Mouse (Mus musculus): ENCODE data around the gene Atg2a.
"Not testable (repeated sequence)": the region's sequence is repeated elsewhere in the genome, so short reads cannot be mapped to it uniquely, and the experiment has no call there.

Atg2a gene

DNA sequence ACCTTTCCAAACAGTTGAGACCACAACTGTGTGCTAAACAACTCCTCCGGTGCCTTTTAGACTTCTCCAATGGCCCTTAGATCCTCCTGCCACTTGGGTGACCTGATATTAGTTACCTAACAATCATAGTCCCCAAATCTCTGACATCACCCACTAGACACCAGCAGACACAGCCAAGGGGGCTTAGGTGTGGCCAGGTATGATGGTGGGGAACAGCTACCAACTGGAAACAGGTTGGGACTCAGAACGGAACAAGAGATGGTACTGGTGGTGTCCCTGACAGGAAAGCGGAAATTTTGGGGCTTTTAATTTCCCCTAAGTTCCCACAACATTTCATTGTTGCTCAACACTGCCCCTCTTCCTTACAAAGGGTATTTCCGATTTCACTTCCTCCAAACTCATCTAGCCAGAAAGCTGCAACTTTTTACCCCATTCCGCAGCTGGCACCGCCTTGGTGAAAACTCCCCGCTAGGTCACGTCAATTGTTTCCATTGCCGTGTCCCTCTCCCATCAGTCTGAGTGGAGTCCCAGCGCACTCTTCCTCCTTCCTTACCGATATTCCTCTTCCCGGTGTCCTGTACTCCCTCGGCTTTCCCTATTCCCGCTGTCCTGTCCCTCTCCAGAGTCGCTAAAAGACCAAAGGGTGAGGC lies 34.4 kb downstream of the Atg2a start:
- in situ Hi-C loops (cut with MboI, MseI) = no loop called here

DNA sequence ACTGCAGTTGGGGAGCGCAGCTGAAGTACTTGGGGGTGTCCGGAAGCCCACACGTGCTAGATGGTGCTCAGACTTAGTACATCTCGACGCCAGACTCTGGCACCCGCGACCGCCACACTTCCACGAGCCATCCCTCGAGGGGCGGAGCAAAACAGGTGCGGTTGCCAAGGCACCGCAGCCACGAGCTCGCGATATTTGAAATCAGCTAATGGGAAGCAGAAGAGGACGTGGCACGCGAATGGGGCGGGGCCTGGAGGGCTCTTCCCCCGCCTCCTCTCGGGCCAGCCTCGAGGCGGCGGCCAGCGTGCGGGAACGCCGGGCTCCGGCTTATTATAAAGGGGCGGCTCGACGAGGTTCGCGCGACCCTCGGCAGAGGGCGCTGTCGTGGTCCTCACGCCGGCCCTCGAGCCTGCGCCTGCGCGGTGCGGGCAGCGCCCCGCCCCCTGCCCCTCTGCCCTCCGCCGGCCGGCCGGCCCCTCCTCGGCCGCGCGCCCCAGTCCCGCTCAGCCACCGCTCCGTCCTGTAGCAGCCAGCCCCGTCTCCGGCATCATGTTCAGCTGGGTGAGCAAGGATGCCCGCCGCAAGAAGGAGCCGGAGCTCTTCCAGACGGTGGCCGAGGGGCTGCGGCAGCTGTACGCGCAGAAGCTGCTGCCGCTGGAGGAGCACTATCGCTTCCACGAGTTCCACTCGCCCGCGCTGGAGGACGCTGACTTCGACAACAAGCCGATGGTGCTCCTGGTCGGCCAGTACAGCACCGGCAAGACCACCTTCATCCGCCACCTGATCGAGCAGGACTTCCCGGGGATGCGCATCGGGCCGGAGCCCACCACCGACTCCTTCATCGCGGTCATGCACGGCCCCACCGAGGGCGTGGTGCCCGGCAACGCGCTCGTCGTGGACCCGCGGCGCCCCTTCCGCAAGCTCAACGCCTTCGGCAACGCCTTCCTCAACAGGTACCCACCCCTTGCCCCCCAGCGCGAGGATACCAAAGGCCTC lies 35.3 kb downstream of the Atg2a start, which contains the start of gene Ehd1:
TSS of gene Ehd1 (plus strand) at position 300 of the 996 bp plus-strand sequence.
- in situ Hi-C loops (cut with MboI, MseI) = no loop called here

DNA sequence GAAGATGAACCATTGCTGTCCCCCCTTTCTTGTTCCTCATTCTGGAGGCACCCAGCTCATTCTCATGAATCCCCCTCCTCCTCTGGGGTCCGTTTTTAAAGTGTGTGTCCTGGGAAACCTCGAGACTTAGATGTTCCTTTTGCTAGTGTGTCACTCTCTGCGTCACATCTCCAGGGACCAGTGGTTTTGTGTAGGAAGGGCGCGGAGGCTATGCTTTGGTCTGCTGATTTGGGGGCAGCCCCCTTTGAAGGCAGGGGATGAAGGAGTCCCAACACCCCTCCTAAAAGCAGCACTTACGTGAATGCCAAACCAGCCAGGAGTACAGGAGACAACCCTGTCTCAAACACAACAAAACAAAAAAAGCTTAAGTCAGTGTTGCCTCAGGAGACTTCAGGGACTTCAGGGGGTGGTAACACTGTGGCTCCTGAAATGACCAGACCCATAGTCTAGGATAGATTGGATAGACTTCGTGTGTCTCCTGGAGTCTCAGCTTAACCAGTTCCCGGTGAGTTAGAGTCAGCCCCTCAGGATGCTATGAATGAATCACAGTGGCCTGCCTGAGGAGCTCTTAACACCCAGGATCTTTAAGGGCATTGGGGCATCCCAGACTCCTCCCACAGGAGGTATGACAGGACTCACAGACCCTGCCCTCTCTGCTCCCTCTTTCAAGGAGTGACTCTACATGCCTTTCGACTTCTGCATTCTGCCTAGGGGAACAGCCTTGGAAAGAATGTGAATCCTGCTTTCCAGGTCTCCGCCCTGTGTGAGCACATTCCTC lies 36.4 kb downstream of the Atg2a start:
- in situ Hi-C loops (cut with MboI, MseI) = no loop called here

DNA sequence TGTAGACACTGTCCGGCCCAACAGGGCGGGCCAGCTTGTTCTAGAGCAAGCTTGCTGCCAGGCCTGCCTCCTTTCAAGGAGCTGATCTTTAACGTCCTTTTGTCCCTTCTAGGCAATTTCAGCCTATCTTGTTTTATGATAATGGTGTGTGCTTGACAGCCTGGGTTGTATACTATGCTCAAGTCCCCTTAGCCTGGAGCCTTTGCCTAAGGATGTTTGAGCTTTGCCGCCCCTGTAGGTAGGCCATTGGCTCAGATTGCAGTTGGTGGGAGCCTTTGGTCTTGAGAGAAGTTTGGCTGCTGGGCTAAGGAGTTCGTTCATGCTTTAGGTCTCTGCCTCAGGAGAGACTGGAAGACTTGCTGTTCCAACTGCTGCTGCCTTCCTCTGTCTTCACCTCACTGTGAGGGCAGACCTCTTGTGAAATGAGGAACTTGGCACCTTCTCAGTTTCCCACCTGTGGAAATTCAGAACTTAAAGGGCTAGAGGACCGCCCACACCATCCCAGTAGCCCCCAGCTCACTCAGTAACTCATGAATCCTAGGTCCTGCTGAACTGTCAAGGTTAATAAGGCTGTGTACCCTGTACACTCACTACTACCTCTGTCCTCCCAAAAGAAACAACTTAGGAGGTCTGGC lies 37.1 kb downstream of the Atg2a start:
- in situ Hi-C loops (cut with MboI, MseI) = no loop called here

DNA sequence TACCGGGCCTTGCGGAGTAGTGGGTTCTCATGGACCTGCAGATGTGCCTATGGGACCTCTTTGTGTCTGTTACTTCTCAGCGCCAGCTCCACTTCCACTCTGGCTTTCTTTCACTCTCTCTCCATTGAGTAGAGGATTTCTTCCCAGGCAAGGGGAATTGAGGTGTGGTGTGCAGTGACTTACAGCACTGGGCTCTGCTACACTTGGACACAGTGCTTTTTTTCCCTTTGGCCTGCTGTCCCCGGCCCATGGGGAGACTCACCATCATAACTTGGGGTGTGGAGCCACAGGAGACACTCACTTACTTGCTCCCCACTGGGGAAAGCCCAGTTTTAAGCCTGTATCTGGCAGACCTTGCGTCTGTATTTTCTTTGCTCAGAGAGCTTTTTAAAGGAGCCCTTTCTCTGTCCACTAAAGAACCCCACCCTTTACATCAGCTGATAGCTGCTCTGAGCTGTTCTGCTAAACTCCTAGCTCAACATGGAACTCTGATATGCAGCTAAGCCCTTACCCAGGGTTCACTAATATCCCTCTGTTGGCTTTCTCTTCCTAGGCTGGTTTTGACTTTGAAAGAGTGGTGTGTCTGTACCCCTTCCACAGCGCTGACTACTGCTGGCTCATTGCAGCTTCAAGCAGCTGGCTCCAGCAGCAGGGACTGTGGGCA lies 38.1 kb downstream of the Atg2a start:
- in situ Hi-C loops (cut with MboI, MseI) = no loop called here

DNA sequence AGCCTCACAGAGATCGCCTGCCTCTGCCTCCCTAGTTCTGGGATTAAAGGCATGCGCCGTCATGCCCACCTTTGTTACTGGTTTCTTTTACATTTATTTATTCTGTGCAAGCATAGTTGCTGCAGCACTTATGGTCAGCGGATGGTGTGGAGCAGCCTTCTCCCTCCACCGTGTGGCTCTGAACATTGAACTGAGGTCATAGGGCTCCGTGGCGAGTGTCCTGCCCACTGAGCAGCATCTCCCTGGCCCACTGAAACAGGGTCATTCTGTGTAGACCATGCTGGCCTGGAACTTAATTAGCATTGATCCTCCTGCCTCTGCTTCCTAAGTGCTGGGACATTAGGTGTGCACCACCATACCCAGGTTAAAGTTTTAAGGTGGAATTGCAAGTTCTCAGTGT lies 39.1 kb downstream of the Atg2a start:
- in situ Hi-C loops (cut with MboI, MseI) = no loop called here

DNA sequence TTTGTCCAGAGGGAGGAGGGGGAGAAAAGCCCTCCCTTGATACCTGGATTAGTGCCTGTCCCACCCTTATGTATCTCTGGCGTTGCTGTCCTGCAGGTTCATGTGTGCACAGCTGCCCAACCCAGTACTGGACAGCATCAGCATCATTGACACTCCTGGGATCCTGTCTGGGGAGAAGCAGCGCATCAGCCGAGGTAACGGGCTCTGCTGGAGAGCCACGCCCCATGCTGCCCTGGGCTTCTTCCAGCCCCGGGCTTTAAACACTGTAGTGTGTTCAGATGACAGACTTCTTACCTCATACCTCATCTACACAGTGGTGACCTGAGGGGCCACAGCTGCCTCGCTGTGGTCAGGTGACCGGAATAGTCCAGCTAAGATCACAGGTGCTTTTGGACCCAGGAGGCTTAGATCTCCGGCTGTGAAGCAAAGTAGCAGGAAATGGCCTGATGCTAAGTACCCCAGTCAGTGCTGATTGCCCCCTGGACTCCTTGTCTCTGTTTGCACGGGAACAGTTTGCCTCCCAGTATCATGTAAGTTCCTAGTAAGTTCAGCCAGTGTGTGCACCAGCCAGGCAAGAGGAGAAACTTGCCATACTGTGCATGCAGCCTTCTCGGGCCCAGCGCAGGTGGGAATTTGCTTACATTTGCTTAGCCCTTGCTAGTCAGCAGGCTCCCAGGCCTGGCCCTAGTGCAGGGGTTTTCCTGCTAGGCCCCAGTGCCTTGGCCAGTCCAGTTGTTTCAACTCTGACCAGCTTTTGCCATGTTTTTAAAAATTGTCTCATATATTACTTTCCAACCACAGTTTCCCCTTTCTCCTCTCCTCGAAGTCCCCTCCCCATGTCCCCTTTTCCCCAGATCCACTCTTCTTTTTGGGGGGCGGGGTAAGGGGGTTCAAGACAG lies 39.9 kb downstream of the Atg2a start:
- in situ Hi-C loops (cut with MboI, MseI) = no loop called here

DNA sequence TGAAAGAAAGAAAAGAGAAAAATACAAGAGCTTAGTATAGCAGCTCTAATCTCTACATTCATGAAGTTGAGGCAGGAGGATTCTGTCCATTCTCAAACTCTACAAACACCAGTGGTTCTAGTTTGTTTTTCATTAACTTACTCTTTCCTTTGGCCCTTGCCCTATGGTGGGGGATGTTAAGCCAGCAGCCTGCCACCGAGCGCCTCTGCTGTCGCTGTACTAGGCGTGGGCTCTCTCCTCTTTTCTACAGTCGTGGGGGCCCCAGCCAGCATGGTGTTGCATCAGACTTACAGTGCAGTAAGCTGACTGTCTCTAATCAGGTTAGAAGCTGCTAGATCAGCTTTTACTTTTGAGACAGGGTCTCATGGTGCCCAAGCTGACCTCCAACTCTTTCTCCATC lies 41.5 kb downstream of the Atg2a start:
- in situ Hi-C loops (cut with MboI, MseI) = no loop called here

DNA sequence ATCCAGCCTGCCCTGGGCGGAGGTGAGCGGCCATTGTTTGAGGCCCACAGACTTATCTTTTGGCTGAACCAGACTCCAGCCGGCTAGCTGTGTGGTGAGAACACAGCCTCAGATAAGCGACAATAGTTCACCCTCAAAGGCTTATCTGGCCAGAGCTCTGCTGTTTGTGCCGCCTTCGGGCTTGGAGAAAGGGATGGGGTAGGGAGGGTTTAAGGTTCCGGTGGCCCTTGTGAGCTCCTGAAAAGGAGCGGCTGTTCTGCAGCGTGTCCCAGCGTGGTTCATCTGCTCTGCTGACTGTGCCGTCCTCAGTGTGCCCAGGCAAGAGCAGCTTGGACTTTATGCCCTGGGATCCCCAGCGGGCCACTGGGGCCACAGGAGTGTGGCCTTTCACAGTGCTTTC lies 43.0 kb downstream of the Atg2a start:
- in situ Hi-C loops (cut with MboI, MseI) = no loop called here

DNA sequence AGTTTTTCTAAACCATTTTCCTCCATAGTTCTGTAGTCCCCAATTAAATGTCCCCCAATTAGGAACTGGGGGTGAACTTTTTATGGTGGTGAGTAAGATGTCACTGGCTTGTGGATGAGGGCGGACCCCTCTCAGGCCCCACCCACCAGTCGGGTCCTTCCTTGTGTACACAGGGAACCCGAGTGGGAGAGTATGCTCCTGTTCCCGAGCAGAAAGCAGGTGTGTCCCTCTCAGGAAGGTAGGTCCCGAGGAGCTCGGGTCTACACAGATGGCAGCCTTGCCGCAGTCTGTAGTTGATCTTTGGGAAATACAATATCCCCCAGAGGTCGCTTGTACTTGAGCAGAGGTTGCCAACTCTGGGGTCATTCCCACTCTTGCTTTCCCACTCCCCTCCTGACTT lies 43.8 kb downstream of the Atg2a start:
- in situ Hi-C loops (cut with MboI, MseI) = no loop called here

DNA sequence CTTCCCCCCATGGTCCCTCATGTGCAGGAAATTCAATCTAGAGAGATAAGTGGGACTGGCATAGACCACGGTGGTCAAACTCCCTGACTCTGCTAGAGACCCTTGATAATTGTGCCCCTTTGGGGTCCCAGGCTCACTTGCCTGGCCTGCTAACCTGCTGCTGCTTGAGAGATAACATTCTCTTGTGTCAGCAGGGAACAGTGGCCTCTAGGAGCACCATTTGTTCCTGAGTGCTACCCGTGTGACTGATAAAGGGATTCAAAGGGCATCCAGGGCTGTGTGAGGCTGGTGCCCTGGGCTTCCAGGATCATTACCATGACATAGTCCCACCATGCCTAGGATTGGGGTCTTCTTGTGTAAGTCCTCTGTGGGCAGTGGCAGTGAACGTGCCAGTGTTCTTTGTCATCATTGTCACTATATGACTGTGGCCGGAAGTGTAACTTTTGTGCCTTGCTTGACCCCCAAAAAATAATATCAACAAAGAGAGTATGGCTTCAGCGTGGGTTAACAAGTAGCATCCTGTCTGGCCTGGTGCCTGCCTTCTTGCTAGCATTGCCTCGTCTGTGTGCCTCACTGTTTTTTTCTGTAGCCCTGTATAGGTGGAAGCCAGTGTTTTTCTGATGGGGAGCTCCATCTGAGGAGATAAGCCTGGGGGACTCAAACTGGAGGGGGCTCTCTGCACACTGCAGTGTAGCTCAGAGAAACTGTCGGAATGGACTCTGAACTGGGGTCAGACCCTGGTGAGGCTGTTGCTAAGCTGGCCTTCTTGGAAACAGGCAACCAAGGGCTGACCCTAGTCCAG lies 44.4 kb downstream of the Atg2a start:
- in situ Hi-C loops (cut with MboI, MseI) = no loop called here

DNA sequence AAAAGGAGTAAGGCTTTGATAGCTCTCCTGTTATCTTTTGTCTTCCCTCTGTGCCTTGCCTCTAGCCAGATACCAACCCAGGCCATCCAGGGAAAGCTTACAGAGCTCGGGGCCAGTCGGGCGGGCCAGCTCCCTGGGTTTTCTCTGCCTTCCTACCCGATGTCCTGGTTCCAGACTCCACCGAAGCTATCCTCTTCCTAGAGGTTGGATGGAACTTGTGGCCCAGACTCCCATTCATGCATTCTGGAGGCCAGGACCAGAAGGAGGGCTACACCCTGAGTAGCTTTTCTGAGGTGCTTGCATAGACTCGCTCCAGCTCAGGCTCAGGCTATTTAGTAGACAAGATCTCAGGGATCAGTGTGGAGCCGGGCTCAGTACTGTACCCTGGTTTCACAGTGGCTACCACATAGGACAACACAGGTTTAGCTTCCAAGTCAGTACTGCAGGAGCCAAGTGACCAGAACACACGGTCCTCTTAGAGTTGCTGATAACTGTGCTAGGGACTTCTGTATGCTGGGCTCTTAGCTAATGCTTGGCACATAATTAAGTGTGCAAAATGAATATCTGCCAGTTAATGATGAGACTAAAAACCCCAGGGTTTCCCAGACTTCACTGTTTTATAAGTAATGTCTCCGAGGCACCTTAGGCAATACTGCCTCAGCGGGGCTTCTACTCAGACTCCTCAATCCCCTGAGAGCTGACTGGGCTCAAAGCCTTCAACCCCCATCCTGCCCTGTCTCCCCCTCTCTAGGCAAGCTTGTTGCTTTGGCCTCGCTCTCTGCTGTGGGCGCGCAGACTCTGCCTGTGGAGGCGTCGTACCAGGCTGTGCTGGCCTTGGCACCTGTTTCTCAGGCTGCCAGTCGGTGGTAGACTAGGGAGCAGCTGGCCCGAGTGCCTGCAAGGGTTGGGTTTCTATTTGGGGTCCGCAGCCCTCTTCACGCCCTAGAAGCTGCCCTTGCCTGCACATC lies 45.2 kb downstream of the Atg2a start:
- in situ Hi-C loops (cut with MboI, MseI) = no loop called here

DNA sequence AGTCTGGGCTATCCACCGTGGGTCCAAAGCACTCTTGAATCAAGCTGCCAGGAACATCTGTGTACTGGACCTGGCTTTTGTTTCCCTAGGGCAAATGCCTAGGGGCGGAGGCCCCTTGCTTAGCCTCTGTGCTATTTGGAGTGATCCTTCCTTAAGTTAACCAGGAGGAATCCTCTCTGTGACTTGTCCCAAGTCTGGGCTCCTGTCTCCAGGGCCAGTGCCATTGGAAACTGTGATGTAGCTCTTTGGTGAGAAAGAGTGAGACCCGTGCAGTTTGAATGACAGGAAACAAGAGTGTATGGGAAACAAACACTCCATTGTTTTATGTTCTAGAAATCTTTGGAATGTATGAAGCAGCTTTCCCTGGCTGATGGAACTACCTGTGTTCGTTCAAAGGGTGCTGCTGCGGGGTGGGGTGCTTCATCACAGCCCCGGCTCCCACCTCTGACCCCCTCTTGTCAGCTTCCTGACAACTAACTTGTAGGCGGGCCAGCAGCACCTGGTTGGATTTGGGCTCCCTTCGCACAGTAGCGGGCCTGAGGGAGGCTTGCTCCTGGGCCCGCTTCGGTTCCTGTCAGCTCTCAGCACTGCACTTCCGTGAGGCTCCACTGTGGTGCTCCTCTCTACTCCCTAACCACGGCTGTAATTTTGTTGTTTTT lies 46.9 kb downstream of the Atg2a start:
- in situ Hi-C loops (cut with MboI, MseI) = no loop called here

DNA sequence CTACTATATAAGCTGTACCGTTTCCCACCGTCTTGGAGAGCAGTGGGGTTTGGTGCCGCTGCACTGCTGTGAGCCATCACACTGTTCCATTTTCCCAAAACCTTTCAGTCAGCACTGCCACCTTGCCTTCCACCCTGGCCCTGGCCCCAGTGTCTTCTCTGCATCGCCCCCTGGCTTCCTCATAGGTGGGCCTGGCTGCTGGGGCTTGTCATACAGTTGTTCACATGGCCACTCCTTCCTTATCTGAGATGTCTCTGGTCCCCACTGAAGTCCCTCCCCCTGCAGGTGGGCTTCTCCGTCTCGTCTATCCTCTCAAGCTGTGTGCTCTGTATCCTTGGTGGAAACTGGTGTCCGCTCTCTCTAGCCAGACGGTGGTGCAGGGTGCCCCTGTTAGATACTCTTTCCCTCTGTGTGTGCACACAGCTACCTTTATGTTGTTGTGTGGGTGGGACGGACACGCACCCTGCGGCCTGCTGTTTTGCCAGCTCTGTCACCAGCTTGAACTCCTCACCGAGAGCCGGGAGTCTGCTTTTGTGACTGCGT lies 48.3 kb downstream of the Atg2a start:
- in situ Hi-C loops (cut with MboI, MseI) = no loop called here

DNA sequence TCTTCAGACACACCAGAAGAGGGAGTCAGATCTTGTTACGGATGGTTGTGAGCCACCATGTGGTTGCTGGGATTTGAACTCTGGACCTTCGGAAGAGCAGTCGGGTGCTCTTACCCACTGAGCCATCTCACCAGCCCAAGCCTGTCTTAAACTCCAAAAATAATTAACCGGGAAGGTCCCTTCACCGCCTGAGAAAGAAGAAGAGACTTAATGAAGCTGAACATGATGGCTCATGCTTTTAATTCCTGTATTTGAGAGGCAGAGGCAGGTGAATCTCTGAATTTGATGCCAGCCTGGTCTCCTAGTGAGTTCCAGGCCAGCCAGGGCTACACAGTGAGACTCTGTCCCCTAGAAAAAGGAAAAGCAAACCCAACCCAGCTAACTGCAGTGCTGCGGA lies 49.2 kb downstream of the Atg2a start:
- in situ Hi-C loops (cut with MboI, MseI) = not testable (repeated sequence)

DNA sequence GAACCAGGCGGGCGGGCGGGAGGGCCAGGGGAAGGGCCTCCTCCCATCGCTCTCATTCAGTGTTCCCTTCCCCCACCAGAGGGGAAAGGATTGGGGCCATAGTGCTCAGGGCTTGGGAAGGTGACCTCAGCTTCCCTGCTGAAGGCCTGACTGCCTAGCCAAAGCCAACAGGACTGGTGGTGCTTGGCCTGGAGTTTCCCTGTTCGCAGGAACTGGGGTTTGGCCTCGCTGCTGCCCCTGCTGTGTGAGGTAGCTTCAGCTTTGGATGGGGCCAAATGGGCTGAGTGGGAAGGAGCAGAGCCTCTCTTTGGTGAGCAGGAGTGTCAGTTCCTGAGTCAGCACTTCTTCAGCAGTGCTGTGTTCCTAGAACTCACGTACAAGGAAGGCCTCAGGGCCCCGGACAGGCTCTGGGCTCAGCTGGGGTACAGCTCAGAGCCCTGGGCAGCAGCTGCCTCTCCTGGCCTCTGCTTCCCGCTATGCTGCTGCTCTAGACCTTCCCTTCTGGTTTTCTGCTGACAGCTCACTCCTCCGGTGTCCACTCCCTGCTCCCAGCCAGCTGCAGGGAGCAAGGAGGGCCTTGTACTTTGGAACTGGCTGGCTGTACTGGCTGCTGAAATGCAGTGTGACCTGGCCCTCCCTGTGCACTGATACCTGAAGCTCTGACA lies 49.8 kb downstream of the Atg2a start:
- in situ Hi-C loops (cut with MboI, MseI) = no loop called here

DNA sequence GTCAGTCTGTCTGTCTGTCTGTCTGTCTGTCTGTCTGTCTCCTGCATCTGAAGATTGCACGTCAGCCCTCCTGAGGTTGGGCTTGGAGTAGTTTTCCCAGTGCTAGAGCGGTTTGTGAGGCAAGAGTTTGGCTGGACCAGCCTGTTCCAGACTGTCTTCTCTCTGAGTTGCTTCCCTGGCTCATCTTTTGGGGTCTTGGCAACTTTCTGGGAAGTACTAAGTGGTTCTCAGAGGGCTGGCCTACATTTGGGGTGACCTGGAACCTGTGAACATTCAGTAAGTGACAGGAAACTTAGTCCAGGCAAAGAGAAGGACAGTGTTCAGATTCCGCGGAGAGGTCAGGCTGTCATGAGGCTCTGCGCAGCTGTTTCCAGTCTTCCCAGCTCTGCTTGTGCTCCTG lies 50.8 kb downstream of the Atg2a start:
- in situ Hi-C loops (cut with MboI, MseI) = no loop called here

All from T-helper 2 cell (primary cell).